Mouse (Mus musculus) urinary bladder, postnatal 25 days (tissue): ENCODE results near the gene Med9.
A peak's percentile ranks its signal among the peaks of the same experiment; 100 is the strongest.

Experiments used
- DNase-seq: peaks from one replicate; pipeline ENCODE4 v3.0.0; 2022; ENCODE audit warnings: low spot score

Med9 gene

GRCm38 (mm10) chr11:59948401-59948767, 378 bp downstream of the Med9 start:
- no peak for DNase-seq

- DNase-seq = no peak
Measured at GRCm38 (mm10) chr11:59952892-59953291, 4.9 kb downstream of the Med9 start.

GRCm38 (mm10) chr11:59956749-59957148, 8.7 kb downstream of the Med9 start:
- DNase-seq = no peak

- DNase-seq = no peak
Measured at GRCm38 (mm10) chr11:59959453-59959852, 11.4 kb downstream of the Med9 start.

GRCm38 (mm10) chr11:59960476-59961337, 12.7 kb downstream of the Med9 start:
- no peak for DNase-seq

- no peak for DNase-seq
Measured at GRCm38 (mm10) chr11:59961338-59961875, 13.4 kb downstream of the Med9 start.

GRCm38 (mm10) chr11:59962590-59962989, 14.6 kb downstream of the Med9 start:
- no peak for DNase-seq

- no peak for DNase-seq
Measured at GRCm38 (mm10) chr11:59963364-59964162, 15.6 kb downstream of the Med9 start.

GRCm38 (mm10) chr11:59964163-59964758, 16.3 kb downstream of the Med9 start:
- no peak for DNase-seq

- peak; percentile 75 for DNase-seq
Measured at GRCm38 (mm10) chr11:59964818-59965217, 16.8 kb downstream of the Med9 start, which contains the start of gene Rasd1. TSS of gene Rasd1 (minus strand) at chr11:59964944.

- DNase-seq = peak; percentile 77
Measured at GRCm38 (mm10) chr11:59965227-59966101, 17.5 kb downstream of the Med9 start.

GRCm38 (mm10) chr11:59966102-59966483, 18.1 kb downstream of the Med9 start:
- DNase-seq = no peak

- DNase-seq = no peak
Measured at GRCm38 (mm10) chr11:59967765-59968164, 19.8 kb downstream of the Med9 start.

GRCm38 (mm10) chr11:59970780-59971179, 22.8 kb downstream of the Med9 start:
- no peak for DNase-seq

- no peak for DNase-seq
Measured at GRCm38 (mm10) chr11:59971691-59972090, 23.7 kb downstream of the Med9 start.

- no peak for DNase-seq
Measured at GRCm38 (mm10) chr11:59973389-59973788, 25.4 kb downstream of the Med9 start.

- no peak for DNase-seq
Measured at GRCm38 (mm10) chr11:59975241-59975640, 27.2 kb downstream of the Med9 start.

GRCm38 (mm10) chr11:59977831-59978230, 29.8 kb downstream of the Med9 start:
- no peak for DNase-seq

GRCm38 (mm10) chr11:59989406-59989805, 41.4 kb downstream of the Med9 start:
- DNase-seq = no peak

- DNase-seq = no peak
Measured at GRCm38 (mm10) chr11:59991365-59991764, 43.4 kb downstream of the Med9 start.

- no peak for DNase-seq
Measured at GRCm38 (mm10) chr11:59994318-59994717, 46.3 kb downstream of the Med9 start.
